Mouse (Mus musculus) mesoderm, embryonic 11.5 days (tissue): ENCODE results near the gene Cntn5.

Experiments used
- DNase-seq: peaks from one replicate; pipeline ENCODE4 v3.0.0-alpha.2; 2012; ENCODE audit warnings: low read depth, low spot score

Gene Cntn5

DNA sequence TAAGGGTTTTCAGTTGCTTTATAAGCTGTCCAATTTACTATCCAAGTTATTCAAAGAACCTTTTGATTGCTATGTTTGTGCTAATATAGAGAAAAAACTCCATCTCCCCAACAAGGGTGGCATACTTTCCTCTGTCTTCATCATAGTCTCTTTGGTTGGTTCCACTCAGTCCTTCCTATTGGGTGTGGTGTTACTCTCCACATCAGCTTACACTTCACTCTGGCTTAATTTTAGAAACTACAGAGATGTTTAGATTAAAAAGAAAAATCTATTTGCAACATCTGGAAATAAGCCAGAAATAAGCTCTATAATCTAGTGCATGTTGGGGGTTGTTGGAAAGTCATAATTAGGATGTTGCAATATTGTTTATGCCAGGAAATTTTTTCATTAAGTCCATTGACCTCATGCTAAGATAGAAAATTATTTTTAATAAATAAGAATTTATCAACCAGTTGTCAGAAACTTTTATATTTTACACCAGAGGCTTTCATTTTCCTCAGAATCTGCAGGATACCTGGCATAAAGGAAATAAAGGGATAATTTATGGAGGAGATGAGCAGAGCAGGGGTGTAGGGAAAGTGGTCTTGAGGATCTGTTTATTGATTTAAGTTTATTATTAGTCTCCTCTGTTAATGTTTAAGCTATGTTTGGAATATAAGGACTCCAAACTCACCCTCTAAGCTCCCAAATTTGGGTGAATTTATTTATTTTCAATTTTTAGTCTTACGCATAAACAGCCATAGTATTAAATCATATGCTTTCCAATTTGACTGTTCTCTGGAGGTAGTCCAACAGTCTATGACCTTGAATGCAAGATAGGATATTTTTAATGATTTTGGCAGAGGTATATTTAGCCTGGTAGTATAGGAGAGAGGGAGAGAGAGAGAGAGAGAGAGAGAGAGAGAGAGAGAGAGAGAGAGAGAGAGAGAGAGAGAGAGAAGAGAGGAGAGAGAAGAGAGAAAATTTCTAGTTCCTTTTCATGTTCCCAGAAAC is 966.8 kb downstream of the Cntn5 start:
- DNase-seq, result no peak

DNA sequence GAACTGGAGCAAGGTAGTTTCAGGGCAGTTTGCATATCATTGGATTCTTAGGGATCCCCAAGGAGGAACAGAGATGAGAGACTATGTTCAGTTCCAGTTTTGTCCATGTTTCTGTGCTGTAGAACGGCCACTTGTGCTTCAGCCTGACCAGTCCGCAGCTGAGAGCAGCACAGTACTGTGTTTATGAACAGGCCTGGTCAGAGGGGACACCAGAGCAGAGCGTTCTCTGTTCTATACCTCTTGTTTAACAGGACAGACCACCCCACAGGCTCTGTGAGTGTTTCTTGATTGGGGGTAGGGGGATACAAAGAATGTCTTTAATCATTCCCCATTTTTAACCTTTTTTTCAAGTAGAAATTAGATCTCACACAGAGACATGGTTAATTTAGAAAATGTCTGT is 984.0 kb downstream of the Cntn5 start:
- DNase-seq, result no peak

DNA sequence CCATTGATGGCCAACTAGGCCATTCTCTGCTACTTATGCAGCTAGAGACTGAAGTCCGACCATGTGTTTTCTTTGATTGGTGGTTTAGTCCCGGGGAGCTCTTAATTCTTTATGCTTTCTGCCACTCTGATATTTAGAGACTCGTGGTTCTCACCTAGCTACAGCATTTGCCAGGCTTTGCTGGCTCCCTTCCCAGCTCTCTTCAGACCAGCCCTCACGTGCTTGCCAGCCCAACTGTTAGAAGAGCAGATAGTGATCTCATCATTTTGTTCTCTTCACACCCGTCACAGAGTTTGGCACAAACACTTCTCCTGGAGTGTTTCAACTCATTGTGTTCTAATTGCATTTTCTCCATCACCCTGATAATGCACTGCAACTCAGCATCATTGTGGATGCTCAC is 1005.5 kb downstream of the Cntn5 start:
- no peak for DNase-seq

DNA sequence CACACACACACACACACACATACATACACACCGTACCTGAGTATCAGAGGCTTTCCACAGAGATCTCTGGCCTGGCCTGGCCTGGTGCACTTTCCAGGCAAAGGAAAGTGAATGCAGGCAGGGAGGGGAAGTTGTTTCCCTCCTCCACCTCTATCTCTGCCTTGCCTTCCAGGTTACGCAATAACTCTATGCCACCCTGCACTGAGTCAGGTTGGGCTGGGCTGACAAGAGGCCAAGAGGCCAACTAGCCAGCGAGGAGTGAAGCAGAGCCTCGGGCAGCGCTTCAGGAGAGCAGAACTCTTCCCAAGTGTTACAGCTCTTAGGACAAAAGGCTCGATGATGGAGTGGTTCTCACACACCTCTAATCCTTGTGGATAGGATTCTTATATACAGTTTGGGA is 1018.4 kb downstream of the Cntn5 start:
- no peak for DNase-seq

DNA sequence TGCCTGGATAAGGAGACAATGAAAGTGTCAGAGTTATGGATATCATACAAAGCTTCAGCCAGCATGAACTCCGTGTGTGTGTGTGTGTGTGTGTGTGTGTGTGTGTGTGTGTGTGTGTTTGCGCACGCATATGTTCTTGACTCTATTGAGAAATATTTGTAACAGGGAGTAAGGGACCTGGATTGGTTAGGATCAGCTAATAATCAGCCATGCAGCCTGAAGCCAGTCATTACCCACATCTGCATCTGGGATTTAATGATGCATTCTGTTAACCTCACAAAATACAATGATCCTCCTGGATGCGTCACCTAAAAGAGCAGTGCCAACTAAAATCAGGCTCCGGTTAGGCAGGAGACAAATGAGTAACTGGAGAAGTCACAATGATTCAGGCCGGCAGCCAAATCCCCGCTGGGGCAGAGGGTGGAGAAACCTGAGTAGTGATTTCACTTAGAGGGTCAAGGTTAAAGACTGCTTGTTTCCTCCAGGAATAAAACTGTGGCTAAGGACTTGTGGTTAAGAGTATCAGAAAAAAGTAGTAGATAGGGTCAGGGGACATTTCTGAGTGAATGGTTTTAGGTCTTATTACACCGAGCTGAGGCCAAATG is 1021.7 kb downstream of the Cntn5 start:
- DNase-seq, result peak; percentile 46

DNA sequence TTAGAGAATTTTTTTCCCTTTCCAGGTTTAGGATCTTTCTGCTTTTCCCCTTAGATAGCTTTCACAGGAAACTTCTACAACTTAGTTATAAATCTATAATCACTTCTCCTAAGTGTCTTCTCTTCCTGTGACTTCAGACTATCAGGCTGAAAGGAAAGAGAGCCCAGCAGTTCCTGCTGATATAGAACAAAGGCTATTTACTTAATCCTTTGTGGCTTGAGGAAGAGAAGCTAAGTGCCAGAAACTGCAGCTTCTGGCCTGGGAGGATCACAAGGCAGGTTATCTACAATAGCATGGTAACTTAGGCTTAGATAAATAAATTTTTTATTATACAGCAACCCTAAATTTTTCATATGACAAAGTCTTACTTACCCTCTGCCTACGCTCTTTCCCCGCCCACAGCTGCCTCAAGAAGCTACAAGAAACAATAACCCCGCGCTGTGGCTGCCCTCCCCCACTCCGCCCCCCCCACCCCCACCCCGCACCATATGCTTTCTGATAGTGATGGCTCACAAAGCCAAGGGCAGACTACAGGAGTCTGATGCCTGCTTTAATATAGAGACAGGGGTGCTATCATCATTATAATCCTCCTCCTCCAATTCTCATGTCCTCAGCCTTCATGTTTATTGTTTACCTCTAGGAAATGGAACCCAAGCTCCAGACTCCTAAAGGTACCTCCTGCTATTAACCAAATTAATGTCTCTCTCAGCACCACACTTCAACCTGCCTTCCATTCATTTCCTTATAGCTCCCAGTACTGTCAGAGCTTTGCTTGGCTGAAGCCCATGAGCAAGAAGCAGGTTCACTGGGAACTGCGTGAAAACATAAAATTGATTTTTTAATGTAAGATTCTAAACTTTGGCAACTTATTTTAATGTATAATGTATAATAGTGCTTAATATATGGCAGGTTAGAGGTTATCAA is 1032.2 kb downstream of the Cntn5 start:
- no peak for DNase-seq

DNA sequence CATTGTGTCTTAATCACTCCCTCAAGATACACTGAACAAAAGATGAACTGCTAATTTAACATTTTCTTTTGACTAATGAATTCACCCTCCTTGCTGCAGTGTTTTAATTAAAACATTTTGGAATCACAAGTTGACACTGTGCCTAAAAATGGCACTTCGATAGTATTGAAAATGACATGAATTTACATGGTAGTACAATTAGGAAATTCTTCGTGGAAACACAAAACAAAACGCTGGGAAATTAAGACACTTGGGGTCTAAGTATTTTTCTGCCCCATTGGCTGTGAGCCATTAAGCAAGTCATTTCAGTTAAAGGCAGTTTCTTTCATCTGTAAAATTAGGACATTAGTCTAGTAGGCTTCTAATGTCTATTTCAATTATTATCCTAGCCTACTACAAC is 1043.9 kb downstream of the Cntn5 start:
- DNase-seq, result no peak

DNA sequence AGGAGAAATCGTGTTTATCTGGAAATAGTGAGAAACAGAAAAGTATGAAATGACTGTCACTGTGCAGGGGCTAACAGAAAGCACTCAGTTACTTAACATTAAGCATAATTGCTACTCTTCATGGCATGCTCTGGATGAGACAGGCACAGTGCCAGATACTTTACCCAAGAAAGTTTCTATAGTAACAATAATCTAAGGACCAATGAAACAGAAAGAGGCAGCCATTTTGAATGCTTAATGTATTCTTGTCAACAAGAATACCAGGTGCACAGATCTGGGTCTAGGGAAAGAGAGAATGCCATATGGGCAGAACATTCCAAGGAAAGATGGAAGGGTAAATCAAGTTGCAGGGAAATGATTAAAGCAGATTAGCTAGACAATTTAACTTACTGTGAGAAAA is 1045.3 kb downstream of the Cntn5 start:
- DNase-seq, result no peak

DNA sequence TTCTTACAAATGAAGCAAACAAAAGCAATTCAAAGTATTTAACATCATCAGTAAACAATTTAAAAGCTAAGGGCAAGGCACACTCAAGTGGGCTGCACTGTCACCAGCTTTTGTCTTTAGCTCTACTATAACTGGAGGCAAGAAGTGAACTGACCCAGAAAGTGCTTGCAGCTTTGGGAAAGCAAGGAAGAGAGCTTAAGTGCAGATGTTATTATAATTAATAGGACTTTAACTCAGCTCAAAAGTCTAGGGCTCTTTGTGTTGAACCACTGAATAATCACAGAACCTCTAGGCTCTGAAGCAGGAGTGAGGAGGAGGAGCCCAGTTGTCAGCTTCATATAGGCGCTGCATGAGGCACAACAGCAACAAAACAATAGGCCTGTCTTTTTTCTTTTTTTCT is 1049.8 kb downstream of the Cntn5 start:
- DNase-seq, result no peak

DNA sequence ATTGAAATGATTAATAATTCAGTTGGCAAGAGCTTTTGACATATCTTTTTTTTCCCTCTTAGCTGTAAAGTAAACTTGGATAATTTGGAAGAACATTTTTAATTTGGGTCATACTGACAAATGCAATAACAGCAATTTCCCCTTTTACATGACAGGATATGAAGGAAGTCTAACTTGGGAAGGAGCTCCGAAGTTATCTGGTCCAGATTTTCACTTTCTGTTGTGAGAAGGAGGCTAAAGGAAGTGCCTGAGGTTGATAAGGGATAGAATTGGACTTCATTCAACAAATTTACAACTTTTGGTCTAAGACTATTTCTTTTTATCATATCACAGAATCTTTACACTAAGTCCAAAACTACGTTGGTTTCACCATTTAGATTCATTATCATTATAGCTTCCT is 1074.3 kb downstream of the Cntn5 start:
- no peak for DNase-seq

DNA sequence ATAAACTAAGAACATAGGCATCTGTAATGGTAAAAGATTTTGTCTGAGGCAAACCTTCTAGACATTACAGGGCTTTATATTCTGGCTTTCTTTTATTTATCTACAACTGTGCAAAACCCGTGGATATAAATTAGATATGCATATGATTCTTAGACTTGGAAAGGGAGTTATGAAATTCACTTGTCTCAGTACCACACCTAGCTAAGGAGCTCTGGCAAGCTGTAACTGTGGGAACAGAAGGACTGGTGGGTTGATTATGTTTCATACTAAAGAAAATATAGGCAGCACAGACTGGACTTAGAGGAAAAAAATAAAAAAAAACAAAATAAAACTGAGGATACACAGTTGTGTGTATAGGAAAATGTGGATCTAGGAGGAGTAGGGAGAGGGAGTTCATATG is 1084.6 kb downstream of the Cntn5 start:
- DNase-seq, result no peak

DNA sequence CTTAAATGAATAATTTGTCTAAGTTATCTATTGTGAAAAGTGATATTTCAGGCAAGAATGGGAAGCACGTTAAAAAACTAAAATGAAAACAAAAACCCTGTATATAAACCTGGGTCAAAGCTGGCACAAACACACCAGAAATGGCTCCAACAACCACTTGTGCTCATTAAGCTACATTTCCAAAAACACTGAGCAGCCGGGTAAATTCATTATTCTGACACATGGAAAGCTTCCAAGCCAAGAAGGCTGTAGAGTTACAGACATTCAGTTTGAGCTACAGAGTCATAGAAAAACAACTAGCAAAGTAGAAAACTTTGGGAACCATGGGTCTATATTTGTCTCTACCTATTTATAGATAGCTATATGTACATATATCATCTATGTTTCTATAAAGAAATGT is 1087.1 kb downstream of the Cntn5 start:
- DNase-seq, result no peak

DNA sequence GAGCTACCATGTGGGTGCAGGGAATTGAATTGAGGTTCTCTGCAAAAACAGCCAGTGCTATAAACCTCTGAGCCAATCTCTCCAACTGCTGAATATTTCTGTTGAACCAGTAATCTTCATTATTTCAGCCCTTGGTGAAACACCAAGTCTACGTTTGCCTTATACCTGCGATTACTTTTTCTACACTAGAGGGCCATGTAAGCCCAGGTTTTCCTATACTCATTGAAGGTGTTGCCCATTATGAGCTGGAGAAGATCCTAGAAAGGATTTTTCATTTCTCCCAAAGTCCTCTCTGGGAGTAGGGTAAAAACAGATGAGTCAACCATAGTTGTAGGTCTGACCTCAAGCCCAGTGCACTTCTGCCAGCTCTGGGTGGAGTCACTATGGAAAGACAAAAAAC is 1105.0 kb downstream of the Cntn5 start:
- DNase-seq, result no peak

DNA sequence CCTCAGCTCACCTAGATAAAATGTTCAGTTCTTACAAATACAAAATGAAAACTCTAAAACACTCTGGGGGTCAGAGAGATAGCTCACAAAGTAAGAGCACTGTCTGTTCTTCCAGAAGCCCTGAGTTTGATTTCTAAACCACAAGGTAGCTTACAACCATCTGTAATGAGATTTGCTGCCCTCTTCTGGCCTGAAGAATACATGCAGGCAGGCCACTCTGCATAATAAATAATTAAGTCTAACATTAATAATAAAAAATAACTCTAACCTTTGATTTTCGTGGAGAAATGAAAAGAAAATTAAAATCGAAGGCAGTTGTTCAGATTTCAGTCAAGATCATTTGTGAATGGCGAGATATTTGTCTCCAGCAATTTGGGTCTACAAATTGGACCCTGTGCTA is 1120.9 kb downstream of the Cntn5 start:
- no peak for DNase-seq

DNA sequence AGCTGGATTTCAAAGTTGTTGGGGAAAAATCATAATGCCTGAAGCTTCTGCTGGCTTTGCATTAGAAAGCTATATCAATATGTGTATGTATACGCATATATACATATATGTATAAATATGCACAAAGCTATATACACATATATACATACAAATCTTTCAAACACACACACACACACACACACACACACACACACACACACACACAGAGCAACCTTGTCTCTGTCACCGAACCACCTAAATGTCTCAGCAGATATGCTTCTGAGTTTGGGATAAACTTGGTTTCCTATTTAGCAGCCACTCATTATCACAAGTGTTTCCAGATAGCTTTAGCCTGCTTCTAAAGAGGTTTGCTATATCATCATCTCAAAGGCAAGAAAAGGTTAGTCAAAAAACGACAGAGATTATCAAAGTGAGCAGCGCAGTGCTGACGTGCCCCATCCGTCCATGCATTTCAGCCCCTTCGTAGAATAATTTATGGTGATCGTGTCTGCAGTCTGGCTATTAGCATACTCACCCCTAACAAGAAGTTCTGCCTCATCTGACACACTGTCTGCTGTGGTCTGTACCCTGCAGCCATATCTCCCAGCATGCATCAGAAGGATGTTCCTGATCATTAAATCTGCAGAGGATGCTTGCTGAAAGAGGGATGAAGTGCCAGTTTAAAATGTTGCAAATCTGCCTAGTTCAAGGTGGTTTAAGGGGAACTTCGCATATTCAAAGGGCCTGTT is 1123.3 kb downstream of the Cntn5 start:
- peak; percentile 6 for DNase-seq

DNA sequence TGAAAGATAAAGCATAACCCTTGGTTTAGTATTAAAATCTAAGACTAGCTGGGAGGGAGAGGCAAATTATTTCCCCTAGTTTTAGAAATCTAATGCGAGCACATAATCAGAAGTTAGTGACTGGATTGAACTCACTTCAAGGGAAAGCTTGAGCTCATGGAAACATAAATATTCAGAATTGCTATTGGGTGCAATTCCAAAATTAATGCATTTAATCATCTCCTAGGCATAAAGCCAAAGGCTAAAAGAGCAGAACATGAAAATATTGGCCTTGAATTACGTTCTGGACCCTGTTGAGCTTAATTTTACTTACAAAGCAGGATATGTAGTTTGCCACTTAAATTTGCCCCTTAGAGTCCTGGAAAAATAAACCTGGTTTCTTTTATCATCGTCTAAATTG is 1124.9 kb downstream of the Cntn5 start:
- DNase-seq, result no peak

DNA sequence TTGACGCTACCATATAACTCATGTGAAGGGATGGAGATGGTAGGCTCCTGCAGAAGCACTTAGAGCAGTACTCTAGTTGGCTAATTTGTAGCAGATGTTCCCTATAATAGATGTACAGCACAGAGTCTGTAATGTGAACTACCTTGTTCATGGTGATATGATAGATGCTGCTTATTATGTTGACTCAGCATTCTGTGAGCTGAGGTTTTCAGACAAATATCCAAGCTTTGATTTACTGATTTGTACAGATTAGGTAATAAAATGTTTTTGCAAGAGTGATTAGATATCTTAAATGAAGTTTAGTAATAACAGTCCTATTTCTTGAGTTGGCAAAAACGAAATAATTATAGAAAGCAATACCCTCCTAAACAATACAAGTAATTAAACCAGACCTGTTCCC is 1133.8 kb downstream of the Cntn5 start:
- peak; percentile 7 for DNase-seq

DNA sequence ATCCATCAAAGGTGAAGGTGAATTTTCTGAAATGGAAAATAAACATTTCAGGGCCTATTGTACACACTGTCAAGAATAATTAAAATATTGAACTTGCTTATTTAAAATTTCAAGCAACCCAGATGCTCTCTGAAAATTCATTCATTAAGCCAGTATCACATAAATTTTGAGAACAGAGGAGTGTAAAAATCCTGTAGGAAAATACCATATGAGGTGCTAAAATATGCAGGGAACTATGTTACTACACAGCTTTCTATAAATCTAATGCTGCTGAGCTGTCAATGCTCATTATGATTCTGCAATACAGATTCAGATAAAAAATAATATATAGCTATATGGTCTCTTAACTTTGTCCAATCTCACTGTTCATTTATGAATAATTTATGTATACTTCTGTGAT is 1134.9 kb downstream of the Cntn5 start:
- DNase-seq, result no peak

DNA sequence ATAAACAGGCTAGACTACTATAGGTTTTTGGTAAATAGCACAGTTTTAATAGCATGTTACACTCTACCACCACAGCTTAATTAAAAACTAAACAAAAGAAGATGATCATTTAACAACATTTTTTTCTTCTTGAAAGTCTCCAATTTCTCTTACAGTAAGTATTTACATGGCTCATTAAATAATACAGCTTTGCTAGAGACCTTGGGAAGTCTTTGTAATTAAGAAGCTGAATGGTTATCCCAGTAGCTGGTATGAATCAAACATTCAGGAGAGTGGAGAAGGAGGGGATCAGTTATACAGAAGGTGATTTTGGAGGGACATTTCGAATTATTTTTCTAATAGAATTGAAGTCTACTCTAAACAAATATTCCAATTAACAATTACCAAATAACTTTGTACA is 1186.4 kb downstream of the Cntn5 start:
- no peak for DNase-seq

DNA sequence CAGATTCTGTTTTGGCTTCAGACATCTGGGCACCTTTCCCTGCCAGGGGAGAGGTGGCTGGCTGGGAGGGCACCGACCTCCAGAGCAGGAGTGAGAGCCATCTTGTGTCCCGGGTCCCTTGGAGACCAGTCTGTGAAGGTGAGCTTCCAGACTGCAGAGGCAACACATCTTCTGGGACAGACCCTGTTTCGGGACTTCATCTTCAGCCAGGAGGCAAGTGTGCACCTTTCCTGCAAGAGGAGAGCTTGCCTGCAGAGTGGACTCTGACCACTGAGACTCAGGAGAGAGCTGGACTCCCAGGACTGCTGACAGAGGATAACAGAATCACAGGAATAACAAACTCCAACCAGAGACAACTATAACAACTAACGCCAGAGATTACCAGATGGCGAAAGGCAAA is 1195.9 kb downstream of the Cntn5 start:
- DNase-seq, result no peak

DNA sequence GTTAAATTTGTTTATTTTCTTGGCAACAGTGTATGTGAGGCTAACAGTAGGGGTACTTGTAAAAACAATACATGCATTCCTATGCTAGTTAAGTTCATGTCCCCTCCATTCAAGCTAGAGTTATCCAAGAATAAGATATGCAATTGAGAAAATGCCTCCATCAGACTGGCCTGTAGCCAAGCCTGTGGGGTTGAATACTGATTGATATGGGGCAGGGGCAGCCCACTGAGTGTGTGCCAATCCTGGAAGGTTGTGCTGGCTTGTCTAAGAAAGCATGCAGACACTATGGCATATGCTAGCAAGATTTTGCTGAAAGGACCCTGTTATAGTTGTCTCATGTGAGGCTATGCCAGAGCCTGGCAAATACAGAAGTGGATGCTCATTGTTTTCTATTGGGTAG is 1196.8 kb downstream of the Cntn5 start:
- DNase-seq, result no peak
